Mouse (Mus musculus) intestine, embryonic 14.5 days (tissue): ENCODE measurements around the gene Gkn3. TPM values are rescaled to one million over a fixed set of nuclear protein-coding genes. Genes with fewer than 3 reads are reported as not detected.
A peak's percentile ranks its signal among the peaks of the same experiment; 100 is the strongest.

Experiments used
- ATAC-seq: fragments of 200-750 bp; cut with Nextera tagmentation; replicated peaks from 2 replicates; pipeline ENCODE4 v1.8.0; 2017; ENCODE audit warnings: low read depth, moderate number of reproducible peaks, moderate TSS enrichment, moderate library complexity; ENCODE audit not compliant: low FRiP score, low TSS enrichment
- DNase-seq: peaks from one replicate; pipeline ENCODE4 v3.0.0-alpha.2; 2018; ENCODE audit warnings: low spot score
- H3K27ac ChIP-seq: fragments of 300-500 bp; sonication (generic); 2 replicates; pipeline ENCODE4 v1.5.1; 2014; ENCODE audit warnings: low read depth, mild to moderate bottlenecking, control low read depth
- H3K27me3 ChIP-seq: fragments of 300-500 bp; sonication (generic); replicated peaks from 2 replicates; pipeline ENCODE4 v1.6.1; 2014; ENCODE audit warnings: low read length, control low read depth; ENCODE audit not compliant: control insufficient read depth, insufficient read depth
- H3K36me3 ChIP-seq: fragments of 300-500 bp; sonication (generic); 2 replicates; pipeline ENCODE4 v1.6.1; 2014; ENCODE audit warnings: low read length, control low read depth; ENCODE audit not compliant: control insufficient read depth, insufficient read depth
- H3K4me1 ChIP-seq: fragments of 300-500 bp; sonication (generic); replicated peaks from 2 replicates; pipeline ENCODE4 v1.6.1; 2014; ENCODE audit warnings: low read length, control low read depth, mixed read lengths; ENCODE audit not compliant: control insufficient read depth, insufficient read depth
- H3K4me2 ChIP-seq: fragments of 300-500 bp; sonication (generic); 2 replicates; pipeline ENCODE4 v1.6.1; 2014; ENCODE audit warnings: low read length
- H3K4me3 ChIP-seq: fragments of 300-500 bp; sonication (generic); 2 replicates; pipeline ENCODE4 v1.5.1; 2014; ENCODE audit warnings: low read depth, low read length, control low read depth, mixed read lengths
- H3K9ac ChIP-seq: fragments of 300-500 bp; sonication (generic); 2 replicates; pipeline ENCODE4 v1.6.1; 2014; ENCODE audit warnings: mild to moderate bottlenecking, low read length
- H3K9me3 ChIP-seq: fragments of 300-500 bp; sonication (generic); 2 replicates; pipeline ENCODE4 v1.6.1; 2016; ENCODE audit warnings: low read length, control low read depth; ENCODE audit not compliant: control insufficient read depth
- WGBS: fragments of 180-500 bp; shearing (Covaris S2); extraction: QIAGEN DNeasy Blood & Tissue Kit; methylation state at CpG from one replicate; pipeline ENCODE4 v1.1.7; 2014; 5-methylcytosine and 5-hydroxymethylcytosine counted together
- polyA plus RNA-seq: library from polyadenylated mRNA; unstranded; fragments of >200 nt; fragmentation: Nextera tagmentation; extraction: Ambion mirVana; gene quantifications from 2 replicates; pipeline ENCODE4 v1.2.1, GENCODE M21; 2014

The Gkn3 gene
- polyA plus RNA-seq, 1 experiment from 2014 or later, result 1.2 TPM

- H3K27ac ChIP-seq, result no peak overlapping the region
- no peak overlapping the region for H3K4me3 ChIP-seq
- peaks cover 5% of the 10 kb centered on the region; the same call in 1 of the 2 replicates for H3K27me3 ChIP-seq
- WGBS, result 41% methylated on average over 5 of the region's 6 CpGs
- no peaks in the 10 kb centered on the region for H3K36me3 ChIP-seq
- ATAC-seq, result no peak
- H3K9ac ChIP-seq, result no peak overlapping the region
- DNase-seq, result no peak
- H3K4me2 ChIP-seq, result peak overlapping the region; percentile 42
- H3K4me1 ChIP-seq, result 0 out of 2 replicates have a peak, but pooled peaks cover 3% of the 10 kb centered on the region
- no peaks in the 10 kb centered on the region for H3K9me3 ChIP-seq
These were observed 4.0 kb downstream of the Gkn3 start for GRCm38 (mm10) chr6:87384761-87385160.

DNA sequence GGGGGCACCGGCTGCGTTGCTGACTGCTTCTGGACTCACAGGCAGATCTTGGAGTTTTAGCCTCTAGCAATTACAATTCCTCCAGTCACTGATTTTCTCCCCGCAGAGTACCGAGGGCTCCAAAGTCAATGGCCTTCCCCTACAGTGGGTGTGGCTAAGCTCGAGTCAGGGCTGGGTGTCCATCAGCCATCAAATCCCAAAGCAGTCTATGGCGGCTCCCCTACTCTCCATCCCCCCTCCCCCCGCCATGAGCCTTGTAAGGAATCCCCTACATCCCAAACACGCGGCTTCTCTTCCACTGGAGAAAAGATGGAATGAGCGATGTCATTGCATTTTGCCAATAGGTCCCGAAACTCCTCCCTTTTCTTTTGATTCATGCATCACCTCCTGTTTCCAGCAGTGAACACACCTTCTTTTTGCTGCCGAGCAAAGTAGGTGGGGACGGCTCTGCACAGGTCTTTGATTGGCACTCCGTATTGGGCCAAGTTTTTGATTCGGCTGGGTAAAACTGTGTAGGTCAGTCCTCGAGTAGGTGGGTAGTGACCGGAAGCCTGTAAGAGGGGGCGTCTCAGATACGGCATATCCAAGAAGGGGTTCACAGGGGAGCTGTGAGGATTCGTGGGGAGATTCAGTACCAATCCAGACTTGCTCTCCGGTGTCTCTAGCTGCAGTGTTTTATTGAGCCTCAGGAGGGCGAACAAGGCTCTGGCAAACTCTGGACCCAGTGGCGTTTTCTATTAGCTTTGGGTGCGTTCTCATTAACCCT lies 4.6 kb downstream of the Gkn3 start:
- H3K4me1 ChIP-seq, result 0 out of 2 replicates have a peak, but pooled peaks cover 3% of the 10 kb centered on the region
- H3K9ac ChIP-seq, result no peak overlapping the region
- H3K27ac ChIP-seq, result no peak overlapping the region
- H3K27me3 ChIP-seq, result peaks cover 5% of the 10 kb centered on the region; the same call in 1 of the 2 replicates
- ATAC-seq (0 out of 2 replicates have a peak, but pooled peaks have one; percentile 36), DNase-seq (no peak)
- peak overlapping the region; percentile 42 for H3K4me2 ChIP-seq
- WGBS, result 14% methylated on average over 24 of the region's 24 CpGs
- peak overlapping the region; percentile 12; the same call in 1 of the 2 replicates for H3K4me3 ChIP-seq
- no peaks in the 10 kb centered on the region for H3K9me3 ChIP-seq
- H3K36me3 ChIP-seq, result no peaks in the 10 kb centered on the region

GRCm38 (mm10) chr6:87373057-87373456 lies 15.7 kb downstream of the Gkn3 start, which contains the start of gene Gkn2:
TSS of gene Gkn2 (plus strand) at chr6:87373357.
- no peak for DNase-seq
- WGBS, result 77% methylated on average over 9 of the region's 9 CpGs

DNA sequence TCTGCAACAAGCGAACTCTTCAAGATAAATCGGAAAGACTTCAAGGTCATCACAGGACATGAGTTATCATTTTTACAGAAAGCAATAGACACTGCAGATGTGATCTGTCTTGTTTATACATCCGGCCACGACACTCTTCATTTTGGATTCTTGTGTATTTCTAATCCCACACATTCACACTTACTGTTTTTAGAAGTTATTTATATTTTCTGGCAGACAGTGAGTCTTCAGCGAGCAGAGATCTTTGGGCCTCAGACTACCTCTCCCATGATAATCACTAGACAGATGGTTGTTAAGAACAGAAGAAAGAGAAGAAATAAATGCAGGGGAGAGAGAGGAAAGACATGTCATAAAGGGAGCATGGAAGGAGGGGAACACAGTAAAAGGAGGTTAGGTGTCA lies 19.5 kb downstream of the Gkn3 start:
- 69% methylated on average over 5 of the region's 5 CpGs for WGBS
- Histone ChIP-seq H3K9ac (no peak overlapping the region), H3K4me1 (no peaks in the 10 kb centered on the region), H3K4me2 (no peak overlapping the region), H3K36me3 (no peaks in the 10 kb centered on the region), H3K9me3 (no peaks in the 10 kb centered on the region), H3K27me3 (no peaks in the 10 kb centered on the region), H3K27ac (no peak overlapping the region), H3K4me3 (no peak overlapping the region)
- DNase-seq (no peak), ATAC-seq (no peak)

More at GRCm38 (mm10) chr6:87373057-87373456, 15.7 kb downstream of the Gkn3 start, which contains the start of gene Gkn2:
- Histone ChIP-seq H3K9me3 (no peaks in the 10 kb centered on the region), H3K4me2 (no peak within 1 kb of the TSS), H3K4me1 (no peaks in the 10 kb centered on the region), H3K27ac (no peak within 1 kb of the TSS), H3K9ac (no peak within 1 kb of the TSS), H3K36me3 (no peaks in the 10 kb centered on the region), H3K4me3 (no peak within 1 kb of the TSS), H3K27me3 (no peaks in the 10 kb centered on the region)
- ATAC-seq, result no peak

DNA sequence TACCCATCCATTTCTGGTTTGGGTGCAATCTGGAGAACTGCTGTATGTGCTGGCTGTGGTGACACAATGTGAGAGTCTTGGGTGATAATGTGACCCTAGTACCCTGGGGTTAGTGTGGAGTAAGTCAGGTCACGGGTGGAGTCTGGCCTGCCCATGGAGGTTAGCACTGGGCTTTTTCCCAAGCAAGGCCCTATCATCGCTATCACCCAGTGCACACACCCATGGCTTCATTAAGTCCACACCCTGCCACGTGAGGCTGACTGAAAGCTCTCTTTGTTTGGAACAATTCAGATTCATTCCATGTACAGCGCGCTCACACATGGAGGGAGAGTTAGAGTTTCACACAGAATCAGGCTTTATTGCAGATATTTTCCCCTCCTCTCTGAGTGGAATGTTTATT lies 34.3 kb downstream of the Gkn3 start:
- DNase-seq (peak; percentile 62), ATAC-seq (peak; percentile 79)
- H3K27ac ChIP-seq, result no peak overlapping the region
- H3K27me3 ChIP-seq, result no peaks in the 10 kb centered on the region
- no peak overlapping the region for H3K4me3 ChIP-seq
- no peaks in the 10 kb centered on the region for H3K36me3 ChIP-seq
- 61% methylated on average over 5 of the region's 5 CpGs for WGBS
- H3K9ac ChIP-seq, result no peak overlapping the region
- H3K9me3 ChIP-seq, result no peaks in the 10 kb centered on the region
- no peaks in the 10 kb centered on the region for H3K4me1 ChIP-seq
- H3K4me2 ChIP-seq, result no peak overlapping the region

- no peak within 1 kb of the TSS for H3K27ac ChIP-seq
- no peak for ATAC-seq
- no peak for DNase-seq
- 81% methylated on average over 8 of the region's 8 CpGs for WGBS
- H3K4me1 ChIP-seq, result no peaks in the 10 kb centered on the region
- no peaks in the 10 kb centered on the region for H3K9me3 ChIP-seq
- H3K36me3 ChIP-seq, result no peaks in the 10 kb centered on the region
- no peak within 1 kb of the TSS for H3K4me2 ChIP-seq
- no peak within 1 kb of the TSS for H3K4me3 ChIP-seq
- H3K9ac ChIP-seq, result no peak within 1 kb of the TSS
- no peaks in the 10 kb centered on the region for H3K27me3 ChIP-seq
These were observed 37.9 kb downstream of the Gkn3 start, which contains the start of gene Gkn1 for GRCm38 (mm10) chr6:87350829-87351228. TSS of gene Gkn1 (minus strand) at chr6:87350942.

DNA sequence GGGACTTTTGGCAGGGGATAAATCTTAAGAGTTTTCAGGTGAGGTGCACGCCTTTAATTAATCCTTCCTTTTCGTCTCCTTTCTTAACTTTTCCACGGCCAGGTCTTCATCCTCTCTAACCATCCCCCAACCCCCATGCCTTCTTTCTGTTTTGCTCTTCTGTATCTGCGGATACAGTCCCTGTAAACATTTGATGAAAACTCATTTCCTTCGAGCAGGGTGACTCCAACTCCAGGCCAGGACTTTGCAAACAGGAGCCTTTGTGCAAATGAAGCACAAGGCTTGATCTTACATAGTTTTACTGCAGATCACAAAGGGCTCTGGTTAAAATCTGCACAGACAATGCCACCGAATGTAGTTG lies 52.8 kb downstream of the Gkn3 start:
- Histone ChIP-seq H3K36me3 (no peaks in the 10 kb centered on the region), H3K4me3 (no peak overlapping the region; the same call in 1 of the 2 replicates), H3K4me2 (peak overlapping the region; percentile 64; the same call in 1 of the 2 replicates), H3K9ac (no peak overlapping the region), H3K4me1 (peaks cover 11% of the 10 kb centered on the region; the same call in 1 of the 2 replicates), H3K27ac (no peak overlapping the region), H3K9me3 (no peaks in the 10 kb centered on the region), H3K27me3 (no peaks in the 10 kb centered on the region)
- WGBS, result 24% methylated on average over 6 of the region's 6 CpGs
- DNase-seq (no peak), ATAC-seq (no peak; the same call in 1 of the 2 replicates)

GRCm38 (mm10) chr6:87335091-87335934 lies 53.4 kb downstream of the Gkn3 start, which contains the start of gene Antxr1:
TSS of gene Antxr1 (minus strand) at chr6:87335821.
- H3K9me3 ChIP-seq, result no peaks in the 10 kb centered on the region
- peak; percentile 80 for ATAC-seq

More at GRCm38 (mm10) chr6:87335091-87335934, 53.4 kb downstream of the Gkn3 start, which contains the start of gene Antxr1:
- Histone ChIP-seq H3K4me1 (peaks cover 15% of the 10 kb centered on the region; the same call in 1 of the 2 replicates), H3K36me3 (no peaks in the 10 kb centered on the region), H3K4me2 (peak within 1 kb of the TSS; percentile 64), H3K4me3 (peak within 1 kb of the TSS; percentile 64), H3K27me3 (no peaks in the 10 kb centered on the region), H3K9ac (peak within 1 kb of the TSS; percentile 74), H3K27ac (peak within 1 kb of the TSS; percentile 76)
- peak; percentile 90 for DNase-seq
- under 1% methylated on average over 54 of the region's 54 CpGs for WGBS
